Mouse (Mus musculus): ENCODE measurements around the gene Tdrd7.

GRCm38 (mm10) chr4:46028781-46029180 lies 63.6 kb downstream of the Tdrd7 start:
- TF ChIP-seq CTCF (IDR thresholded peaks at IDR 0.05; ENCODE audit: control insufficient read depth, insufficient read depth, insufficient replicate concordance, low read depth, low read length) = no peak
- TF ChIP-seq POLR2A (IDR thresholded peaks at IDR 0.05; ENCODE audit: control insufficient read depth, low read depth, low read length) = no peak

Data from testis, adult 2 months (tissue).